Mouse (Mus musculus) G1E (cell line): ENCODE data around the gene Ap3b1.

Experiments used
- CTCF ChIP-seq: IDR thresholded peaks from 2 replicates; pipeline ENCODE4 v1.5.1; 2012; ENCODE audit warnings: low read depth, low read length, inconsistent platforms, mixed read lengths
- GATA1 ChIP-seq: IDR thresholded peaks from 2 replicates; pipeline ENCODE4 v1.6.1; 2012; ENCODE audit warnings: borderline replicate concordance, low read length, inconsistent platforms, mixed read lengths
- GATA2 ChIP-seq: IDR thresholded peaks from 2 replicates; pipeline ENCODE4 v1.6.1; 2012; ENCODE audit warnings: low read depth, low read length, inconsistent platforms, borderline replicate concordance
- POLR2AphosphoS5 ChIP-seq: IDR thresholded peaks from 2 replicates; pipeline ENCODE4 v1.6.1; 2012; ENCODE audit warnings: low read depth, low read length, inconsistent platforms; ENCODE audit not compliant: insufficient replicate concordance
- TAL1 ChIP-seq: conservative IDR thresholded peaks from 2 replicates; pipeline ENCODE4 v1.6.1; 2012; ENCODE audit warnings: low read depth, low read length, inconsistent platforms, mixed read lengths

DNA sequence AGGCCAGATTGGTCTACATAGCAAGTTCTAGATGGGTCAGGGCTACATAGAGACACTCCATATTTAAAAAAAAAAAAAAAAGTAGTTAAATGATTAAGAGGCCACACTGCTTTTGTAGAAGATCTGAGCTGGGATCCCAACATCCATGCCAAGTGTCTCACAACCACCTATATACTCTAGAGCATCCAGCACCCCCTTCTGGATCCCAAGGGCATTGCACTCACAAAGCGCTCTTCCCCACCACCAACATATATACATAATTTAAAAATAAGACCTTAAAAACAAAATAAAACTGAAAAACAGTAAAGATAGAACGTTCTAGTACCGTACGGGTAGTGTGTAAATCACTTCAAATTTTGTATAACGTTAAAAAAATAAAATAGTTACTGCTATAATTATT is 15.6 kb upstream of the Ap3b1 start:
- TF ChIP-seq GATA1 (no peak), CTCF (no peak), POLR2AphosphoS5 (no peak), TAL1 (no peak), GATA2 (no peak)
